Mouse (Mus musculus): ENCODE results near the gene Nwd1.

The Nwd1 gene

GRCm38 (mm10) chr8:72762306-72762705 is 115.8 kb downstream of the Nwd1 start:
- no peak for DNase-seq (ENCODE audit: low spot score in 2 of 2)

DNA sequence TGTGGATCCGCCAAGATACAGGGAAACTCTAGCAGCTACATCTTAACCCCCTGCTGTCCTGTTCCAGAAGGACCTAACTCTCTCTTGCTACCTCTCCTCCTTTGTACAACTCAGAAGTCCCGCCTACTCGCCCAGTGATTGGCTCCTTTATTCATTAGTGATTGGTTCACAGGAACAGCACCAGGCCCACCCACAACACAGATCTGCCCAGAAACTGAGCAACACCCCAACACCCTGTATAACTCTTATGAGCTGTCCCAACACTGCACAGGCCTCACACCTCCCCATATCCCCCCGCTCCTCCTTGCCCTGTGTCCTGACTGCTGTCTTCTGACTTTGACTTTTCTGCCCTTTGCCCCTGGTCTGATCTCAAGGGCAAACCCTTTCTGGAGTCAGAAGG is 119.2 kb downstream of the Nwd1 start:
- no peak for DNase-seq (ENCODE audit: low spot score in 2 of 2)

DNA sequence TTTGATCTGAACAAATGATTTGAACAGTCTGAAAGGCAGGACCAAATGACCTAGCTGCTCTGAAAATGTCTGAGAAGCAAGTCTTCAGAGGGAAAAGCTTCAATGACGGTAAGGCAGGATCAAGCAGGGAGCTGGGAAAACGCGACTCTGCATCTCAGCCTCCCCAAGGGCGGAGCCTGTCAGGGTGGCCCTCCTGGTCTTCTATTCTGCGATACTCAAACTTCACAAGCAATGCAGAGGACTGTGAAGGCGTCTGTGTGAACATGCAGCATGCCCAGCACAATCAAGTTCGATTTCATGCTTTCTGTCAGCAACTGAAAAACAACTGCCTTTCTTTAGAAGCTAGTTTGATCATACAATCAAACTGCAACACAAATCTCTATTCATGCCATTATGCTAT is 120.3 kb downstream of the Nwd1 start:
- no peak for DNase-seq (ENCODE audit: low spot score in 2 of 2)
